Mouse (Mus musculus): ENCODE data around the gene Esyt1.
"Not testable (repeated sequence)": the region's sequence is repeated elsewhere in the genome, so short reads cannot be mapped to it uniquely, and the experiment has no call there.

Esyt1 gene

DNA sequence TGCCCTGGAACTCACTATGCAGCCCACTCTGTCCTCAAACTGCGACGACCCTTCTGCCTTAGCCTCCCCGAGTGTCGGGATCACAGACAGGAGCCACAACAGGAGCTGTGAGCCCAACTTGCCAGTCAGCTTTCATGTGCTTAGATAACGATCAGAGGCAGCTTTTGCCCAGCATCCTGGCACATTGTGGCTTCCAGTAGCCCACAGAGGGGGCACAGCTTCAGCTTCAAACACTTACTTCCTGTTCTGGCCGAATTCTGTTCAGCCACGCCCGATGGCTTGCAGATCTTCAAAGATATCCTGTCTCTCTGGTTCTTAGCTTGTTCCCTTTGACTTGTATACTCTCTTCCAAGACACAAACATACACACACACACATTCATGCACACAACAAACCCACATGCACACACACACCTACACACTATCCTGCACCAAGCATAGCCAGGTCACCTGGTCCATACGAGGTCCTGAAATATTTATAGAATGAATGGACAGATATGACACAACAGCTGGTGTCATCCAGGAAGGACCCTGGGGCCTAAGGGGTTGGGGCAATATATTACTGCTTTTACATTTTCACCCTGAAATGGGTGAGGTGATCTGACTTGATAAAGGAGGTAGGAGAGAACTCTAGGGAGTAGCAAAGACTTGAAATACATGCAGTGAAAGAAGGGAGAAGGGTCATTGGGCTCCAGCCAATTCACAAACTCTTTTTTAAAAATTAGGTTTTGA is 20.9 kb downstream of the Esyt1 start:
- DNase-seq (ENCODE audit: low spot score): no peak

DNA sequence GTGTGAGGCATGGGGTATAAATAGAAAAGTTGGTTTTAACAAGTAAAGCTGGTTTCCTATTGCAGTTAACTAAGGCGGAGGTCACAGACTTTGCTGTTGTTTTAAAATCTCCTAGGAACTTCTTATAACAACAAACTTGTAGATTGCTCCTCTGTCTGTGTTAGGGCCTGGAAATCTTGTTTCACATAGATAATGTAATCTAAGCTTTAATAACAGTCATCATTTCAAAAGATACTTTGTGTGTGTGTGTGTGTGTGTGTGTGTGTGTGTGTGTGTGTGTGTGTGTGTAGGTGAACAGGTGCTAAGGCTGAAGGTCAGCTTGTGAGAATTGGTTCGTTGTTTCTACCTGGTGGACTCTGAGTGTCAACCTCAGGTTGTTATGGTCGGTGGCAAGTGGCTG is 21.7 kb downstream of the Esyt1 start:
- DNase-seq (ENCODE audit: low spot score): no peak

DNA sequence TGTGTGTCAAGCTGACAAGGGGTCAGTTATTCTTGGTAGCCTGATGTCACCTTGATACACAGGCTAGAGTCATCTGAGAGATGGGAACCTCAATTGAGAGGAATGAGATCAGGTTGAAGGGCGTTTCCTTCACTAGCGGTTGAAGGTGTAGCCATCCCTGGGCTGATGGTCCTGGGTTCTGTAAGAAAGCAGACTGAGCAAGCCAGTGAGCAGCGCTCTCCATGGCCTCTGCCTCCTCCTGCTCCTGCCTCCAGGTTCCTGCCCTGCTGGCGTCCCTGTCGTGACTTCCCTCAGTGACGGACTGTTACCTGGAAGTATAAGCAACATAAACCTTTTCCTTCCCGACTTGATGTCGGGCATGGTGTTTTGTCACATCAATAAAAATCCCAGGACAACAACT is 22.1 kb downstream of the Esyt1 start:
- DNase-seq (ENCODE audit: low spot score): no peak

DNA sequence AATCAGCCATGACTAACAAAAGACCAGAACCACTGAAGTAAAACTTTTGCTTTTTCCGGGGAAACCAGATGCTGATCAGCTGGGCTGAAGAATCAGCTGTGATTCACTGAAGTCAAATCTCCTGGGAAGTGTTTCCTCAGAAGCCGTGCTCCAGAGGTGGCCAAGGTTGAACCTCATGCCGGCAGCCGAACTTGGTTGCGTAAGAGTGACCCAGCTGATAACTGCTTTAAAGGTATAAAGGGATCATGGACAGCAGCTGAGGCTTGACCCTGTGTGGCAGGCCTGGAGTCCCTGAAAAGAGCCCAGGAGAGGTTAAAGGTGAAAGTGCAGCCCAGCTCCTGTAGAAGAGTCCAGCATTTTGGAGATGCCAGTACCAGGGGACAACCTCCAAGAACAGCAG is 23.3 kb downstream of the Esyt1 start:
- DNase-seq (ENCODE audit: low spot score): no peak

DNA sequence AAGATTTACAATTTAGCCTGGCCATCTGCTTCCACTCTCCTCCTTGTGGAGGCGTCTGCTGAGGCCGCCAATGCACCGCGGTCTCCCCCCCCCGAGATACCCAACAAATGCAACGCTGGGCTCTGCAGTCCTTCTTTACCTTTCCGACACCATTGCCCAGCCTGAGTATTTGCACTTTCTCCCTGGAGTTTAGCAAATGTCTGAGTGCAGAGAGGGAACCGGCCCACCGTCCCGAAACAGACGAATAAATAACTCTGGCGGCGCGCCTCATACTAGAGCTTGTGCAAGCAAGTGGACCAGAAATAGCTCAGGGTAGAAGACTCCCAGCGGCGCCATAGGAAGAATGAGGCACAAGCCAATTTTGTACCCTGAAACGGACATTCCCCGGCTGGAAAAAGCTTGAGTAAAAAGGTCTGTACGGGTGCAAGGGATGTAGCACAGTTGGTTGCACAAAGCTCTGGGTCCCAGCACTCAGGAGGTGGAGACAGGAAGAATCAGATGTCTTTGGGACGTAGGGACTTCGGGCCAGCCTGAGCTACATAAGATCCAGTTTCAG is 26.5 kb downstream of the Esyt1 start:
- DNase-seq (ENCODE audit: low spot score): no peak

DNA sequence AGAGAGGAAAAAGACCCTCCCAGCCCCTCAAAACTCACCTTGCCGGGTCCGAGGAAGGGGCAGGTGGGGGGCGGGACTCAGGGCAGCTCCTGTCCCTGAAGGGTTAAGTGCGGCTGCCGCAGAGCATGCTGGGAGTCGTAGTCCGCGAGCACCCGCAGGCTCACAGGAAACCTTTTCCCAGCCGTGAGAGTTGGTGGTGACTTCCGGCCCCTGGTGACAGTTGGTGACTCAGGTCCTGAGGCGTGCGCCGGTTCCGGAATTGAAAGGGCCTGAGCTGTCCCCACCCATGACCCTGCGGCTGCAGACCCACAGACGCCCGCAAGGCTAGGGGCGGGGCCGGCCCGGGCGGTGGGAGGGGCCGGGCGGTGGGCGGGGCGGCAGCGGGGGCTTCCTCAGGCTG is 27.1 kb downstream of the Esyt1 start, which contains the start of gene Myl6b:
Myl6b (minus strand) TSS at position 96 of the 400 bp plus-strand sequence.
- DNase-seq (ENCODE audit: low spot score): peak; percentile 94

DNA sequence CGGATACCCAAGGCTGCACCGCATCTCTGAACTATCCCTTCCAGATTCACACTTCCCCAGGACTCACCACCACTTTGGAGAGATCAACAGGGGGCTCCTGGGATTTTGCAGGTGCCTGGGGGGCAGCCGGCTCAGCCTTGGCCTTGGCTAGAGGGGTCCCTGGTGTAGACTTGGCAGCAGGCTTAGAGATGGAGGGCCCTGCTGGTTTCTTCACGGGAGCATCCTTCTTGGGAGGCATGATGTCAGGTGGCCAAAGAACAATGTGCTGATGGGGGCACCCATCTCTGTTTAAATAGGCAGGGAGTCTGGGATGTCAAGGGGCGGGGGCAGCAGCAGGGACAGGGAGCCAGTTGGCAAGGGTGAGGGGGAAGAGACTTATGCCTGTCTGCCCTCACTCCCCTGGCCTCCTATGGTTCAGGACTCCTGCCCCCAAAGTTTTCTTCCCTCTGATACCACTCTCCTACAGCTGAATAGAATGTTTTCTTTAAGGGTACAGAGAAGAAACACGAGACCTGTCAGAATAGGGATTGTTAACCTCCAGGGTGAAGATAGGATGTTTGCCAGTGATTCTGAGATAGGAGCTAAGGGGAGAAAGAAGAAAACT is 28.4 kb downstream of the Esyt1 start:
- no peak for DNase-seq (ENCODE audit: low spot score)

DNA sequence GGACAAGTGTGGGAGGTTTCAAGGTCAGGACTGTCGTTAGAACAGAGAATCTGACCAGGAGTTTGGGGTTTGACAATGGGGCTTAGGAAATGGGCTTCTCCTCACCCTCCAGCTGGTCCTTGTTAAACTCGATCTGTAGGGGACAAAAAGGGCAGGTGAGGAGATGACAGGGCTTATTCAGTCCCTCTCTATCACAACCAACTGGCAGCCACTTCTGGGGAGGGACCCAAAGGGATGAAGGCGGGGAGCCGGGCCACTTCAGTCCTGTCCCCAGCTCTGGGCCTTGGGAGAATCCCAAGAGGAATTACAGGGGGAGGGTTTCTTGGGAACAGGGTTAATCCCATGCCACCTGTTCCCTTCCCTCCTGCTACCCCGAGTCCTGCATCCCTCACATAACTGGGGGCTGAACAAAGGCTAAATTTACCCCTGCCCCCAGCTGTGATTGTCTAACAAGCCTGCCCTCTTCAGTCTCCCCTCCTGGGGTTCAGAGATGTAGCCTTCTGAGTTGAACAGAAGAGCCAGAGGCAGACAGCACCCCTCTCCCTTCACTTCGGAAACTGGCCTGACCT is 29.1 kb downstream of the Esyt1 start:
- no peak for DNase-seq (ENCODE audit: low spot score)

DNA sequence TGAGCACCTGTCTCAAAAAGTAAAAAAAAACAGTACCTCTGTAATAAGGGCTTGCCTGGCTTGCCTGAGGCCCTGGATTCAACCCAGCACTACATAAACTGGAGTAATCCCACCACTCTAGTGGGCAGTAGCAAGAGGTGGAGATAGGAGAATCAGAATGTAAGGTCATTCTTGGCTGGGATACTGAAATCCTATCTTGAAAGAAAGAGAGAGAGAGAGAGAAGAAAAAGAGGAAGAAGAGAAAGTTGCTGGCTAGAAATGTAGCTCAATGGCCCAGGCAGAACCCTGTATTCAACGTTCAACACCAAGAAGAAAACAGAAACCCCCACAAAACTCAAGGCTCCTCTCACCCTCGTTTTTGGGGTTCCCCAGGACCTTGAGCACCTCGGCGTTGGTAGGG is 29.8 kb downstream of the Esyt1 start:
- no peak for DNase-seq (ENCODE audit: low spot score)

DNA sequence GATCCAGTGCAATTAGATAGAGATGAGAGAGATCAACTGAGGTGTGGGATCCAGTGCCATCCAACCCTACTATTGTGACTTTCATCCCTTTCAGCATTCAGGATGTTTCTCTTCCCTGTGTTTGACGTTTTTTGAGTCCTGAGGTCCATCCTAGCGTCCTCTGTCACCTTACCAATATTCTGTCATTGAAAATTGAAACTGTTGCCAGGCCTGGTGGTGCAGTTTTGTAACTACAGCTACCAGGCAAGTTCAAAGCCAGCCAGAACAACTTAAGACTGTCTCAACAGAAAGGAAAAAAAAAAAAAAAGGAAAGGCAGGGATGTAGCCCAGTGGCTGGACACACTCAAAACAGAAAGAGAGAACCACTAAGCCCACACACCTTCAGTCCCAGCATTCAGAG is 30.4 kb downstream of the Esyt1 start:
- DNase-seq (ENCODE audit: low spot score): no peak

DNA sequence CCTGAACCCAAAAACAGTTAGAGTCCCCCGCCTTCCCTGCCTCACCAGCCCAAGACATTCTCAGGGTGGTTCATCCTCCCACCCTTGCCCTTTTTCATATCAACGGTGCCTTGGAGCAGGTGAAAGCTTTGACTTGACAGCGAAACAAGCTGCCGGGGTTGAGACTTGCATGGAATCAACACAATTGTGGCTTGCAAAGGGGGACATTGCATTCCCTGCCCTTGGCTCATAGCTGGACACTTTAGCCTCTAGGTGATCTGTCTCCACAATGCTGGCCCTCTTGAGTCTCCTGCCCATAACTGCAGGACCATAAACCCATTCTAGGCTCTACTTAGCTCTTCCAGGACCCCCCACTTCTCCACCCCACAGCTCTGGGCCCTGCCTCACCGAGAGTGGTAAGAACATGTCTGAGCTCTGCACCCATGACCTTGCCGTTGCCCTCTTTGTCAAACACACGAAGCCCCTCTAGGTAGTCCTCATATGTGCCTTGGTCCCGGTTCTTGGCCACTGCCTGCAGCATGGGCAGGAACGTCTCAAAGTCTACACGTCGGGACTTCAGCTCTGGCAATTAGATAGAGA is 30.9 kb downstream of the Esyt1 start:
- DNase-seq (ENCODE audit: low spot score): no peak

DNA sequence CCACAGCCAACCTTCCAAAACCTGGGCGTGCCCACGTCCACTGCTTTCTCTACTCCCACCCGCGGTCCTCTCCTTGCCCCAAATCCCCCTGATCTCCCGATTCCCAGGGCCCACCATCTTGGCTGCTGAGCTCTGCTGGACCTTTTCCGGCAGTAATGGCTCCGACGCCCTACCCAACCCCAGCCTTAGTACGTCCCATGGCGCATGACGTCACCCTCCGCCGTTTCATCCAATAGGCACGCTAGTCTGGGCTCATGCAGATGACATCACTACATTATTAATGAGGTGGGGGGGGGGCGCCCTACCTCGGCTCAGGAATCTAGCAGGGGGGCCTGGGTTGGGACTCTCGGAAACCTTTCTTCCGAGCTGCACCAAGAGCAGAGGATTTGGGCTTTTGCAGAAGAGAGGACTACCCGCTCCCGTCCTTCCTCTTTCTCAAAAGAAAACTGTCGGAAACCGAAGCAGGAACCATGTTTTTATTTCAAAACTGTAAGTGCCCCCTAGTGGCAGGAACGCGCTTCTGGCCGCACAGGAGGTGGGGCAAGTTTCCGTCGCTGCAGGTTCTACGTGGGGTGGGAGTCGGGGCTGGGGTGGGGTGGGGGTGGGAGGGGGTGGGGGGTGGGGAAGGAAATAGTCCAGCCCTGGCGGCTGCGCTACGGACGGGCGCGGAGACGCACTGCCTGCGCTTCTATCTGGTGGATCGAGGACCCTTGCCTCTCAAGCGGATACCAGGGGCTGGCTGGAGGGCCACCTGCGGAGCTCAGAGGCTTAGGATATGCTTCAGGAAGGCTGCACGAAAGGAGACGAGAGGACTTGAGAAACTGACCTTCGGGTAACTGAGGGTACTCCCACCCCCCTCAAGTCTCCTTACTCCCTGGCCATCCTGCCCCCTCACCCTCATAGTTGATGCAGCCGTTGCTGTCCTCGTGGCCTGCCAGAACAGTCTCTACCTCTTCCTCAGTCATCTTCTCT is 31.7 kb downstream of the Esyt1 start, which contains the start of gene Myl6:
Myl6 (minus strand) TSS at position 451 of the 972 bp plus-strand sequence.
- DNase-seq (ENCODE audit: low spot score): peak; percentile 96

DNA sequence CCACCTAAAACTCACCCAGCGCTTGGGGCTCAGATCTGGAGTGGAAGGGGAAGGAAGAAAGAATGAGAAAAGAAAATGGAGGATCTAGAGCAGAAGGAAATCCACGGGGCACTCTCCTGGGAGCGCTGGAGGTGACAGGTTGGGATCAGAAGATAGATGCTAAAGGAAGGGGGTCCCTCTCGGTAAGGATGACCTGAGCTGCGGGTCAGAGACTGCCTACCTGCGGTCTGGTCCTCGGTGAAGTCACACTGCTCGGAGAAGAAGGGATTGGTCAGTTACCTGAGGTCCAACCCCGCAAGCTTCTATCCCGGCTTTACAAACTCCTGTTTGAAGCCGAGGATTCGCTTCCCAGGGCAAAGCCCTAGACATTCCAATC is 32.4 kb downstream of the Esyt1 start:
- DNase-seq (ENCODE audit: low spot score): no peak

DNA sequence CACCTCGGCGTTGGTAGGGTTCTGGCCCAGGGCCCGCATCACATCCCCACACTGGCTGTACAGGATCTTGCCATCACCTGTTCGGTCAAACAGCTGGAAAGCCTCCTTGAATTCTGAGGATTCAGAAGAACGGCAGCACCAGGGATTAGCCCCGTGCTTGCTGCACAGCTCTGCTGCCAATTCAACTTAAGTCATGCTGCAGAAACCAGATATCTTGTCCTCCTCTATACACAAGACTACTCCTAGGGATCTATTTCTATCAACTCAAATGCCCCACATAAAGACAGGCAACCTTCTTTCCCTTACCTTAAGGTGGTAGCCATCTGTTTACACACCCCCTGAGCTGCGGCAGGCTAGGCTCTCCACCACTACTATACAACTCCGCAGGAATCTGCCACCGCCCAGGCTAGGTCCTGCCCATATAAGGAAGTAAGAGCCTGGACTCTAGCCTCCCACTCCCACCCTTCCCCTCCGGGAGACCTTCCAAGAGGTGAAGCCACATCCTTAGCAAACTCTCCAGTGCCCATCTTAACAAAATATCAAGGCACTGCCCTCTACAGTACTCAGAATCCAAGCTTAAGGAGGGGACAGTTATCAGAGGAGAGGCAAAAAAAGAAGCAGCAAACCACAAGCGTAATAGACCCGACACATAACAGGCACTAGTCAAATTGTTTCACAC is 32.9 kb downstream of the Esyt1 start:
- no peak for DNase-seq (ENCODE audit: low spot score)

DNA sequence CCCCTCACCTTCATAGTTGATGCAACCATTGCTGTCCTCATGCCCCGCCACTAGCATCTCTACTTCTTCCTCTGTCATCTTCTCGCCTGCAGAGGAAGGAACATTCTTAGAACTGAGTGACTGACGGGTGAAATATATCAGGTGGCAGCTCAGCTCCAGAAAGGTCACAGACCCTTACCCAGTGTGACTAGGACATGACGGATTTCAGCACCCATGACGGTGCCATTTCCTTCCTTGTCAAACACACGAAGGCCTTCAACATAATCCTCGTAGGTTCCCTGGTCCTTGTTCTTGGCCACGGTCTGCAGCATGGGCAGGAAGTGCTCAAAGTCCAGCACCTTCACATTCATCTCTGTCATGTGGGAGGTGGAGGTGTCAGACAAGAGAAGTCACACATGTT is 33.6 kb downstream of the Esyt1 start:
- not testable (repeated sequence) for DNase-seq (ENCODE audit: low spot score)

DNA sequence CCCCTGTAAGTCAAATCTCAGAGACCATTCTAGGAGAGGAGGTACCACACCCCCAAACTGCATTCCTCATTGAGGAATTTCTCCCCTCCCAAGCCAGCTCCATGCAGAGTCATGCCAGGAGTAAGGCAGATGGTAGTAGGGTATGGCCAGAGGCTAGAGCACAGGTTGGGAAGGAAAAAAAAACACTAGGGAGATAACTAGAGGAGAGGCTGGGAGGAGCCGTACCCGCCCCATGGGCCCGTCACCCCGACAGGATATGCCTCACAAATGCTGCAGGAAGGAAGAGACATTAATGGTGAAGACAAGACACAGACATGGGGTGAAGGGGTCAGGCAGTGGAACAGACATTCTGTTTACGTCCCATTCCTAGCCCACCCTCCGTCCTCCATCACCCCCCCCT is 34.2 kb downstream of the Esyt1 start:
- DNase-seq (ENCODE audit: low spot score): no peak

DNA sequence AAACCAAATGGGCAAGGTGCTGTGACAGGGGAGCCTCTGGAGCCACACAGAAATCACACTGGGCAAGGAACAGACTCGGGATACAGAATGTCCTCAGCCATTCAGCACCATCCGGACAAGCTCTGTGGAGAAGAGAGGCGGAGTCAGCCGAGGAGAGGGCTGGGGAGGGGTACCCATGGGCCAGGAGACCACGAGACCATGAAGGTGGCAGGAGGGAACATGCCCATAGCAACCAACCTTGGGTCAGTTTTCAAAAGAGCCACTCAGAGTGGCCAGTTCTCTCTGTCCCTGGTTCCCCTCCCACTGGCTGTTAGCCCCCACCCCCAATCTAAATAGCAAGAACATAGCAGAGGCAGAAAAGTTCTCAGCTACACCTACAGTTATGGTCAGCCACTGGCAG is 34.8 kb downstream of the Esyt1 start:
- DNase-seq (ENCODE audit: low spot score): no peak

DNA sequence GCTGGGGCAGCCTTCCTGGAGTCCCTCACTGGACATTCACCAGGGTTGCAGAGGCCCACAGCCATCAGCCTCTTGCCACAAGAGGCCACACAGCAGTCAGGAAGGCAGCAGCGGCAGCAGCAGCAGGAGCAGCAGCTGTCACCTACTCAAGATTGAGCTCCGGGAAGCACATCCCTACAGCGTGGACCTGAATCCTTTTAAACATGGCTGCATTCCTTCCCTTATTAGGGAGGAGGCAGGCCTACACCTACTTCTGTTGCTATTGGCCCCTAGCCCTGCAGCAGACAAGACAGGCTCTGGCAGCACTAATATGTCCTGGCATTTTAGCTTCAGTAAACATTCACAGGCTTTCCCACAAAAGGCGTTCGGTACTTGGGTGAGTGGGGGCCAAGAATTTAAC is 35.4 kb downstream of the Esyt1 start:
- no peak for DNase-seq (ENCODE audit: low spot score)

DNA sequence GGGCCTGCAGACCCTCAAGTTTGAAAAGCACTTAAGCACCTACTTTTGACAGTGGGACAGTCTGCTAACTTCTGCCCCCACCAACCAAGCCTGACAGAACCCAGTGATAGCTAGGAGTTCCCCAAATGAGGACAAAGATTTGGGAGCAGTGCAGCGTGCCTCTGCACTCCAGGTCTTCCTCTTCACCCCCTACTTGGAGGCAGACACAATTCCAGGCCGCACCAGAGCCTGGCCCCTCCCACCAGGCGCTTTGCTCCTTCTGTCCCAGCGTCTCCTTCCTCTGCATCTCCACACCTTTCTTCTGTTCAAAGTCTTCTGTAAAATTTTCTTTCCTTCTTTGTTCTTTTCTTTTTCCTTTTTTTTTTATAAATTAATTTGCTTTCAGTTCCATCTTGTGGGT is 35.9 kb downstream of the Esyt1 start:
- DNase-seq (ENCODE audit: low spot score): no peak

DNA sequence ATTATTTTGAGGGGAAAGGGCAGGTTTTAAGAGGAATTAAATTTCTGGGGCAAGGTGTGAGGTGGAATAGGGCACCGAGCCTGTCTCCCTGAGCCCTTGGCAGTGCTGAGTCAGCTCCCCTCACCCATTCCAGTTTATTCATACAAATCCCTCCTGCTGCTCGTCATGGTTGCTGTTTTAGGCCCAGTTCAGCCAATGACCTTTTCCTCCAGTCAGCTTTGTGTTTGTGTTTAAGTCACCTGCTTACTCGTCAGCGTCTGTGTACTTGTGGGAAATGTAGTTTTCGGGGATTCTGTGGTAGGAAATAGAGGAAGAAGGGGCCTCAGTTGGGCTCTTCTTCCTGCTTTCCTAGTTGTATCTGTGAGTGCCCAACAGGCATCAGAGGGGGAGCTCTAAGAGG is 36.3 kb downstream of the Esyt1 start:
- no peak for DNase-seq (ENCODE audit: low spot score)

DNA sequence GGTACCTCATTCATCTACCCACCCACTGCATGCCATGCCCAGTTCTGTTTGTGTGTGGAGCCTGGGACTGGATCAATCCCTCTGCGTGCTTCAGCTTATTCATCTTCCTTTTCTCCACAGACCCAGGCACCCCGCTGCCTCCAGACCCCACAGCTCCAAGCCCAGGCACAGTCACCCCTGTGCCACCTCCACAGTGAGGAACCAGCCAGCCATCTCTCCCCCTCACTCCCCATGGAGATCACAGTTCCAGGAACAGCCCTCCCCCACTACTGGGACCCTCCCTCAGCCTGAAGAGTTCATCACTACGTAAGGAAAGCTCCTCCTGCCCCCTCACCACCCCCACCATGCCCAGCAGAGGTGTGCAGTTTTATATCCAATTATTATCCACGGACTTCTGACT is 36.9 kb downstream of the Esyt1 start:
- DNase-seq (ENCODE audit: low spot score): no peak
